Mouse (Mus musculus) embryo, embryonic 11.5 days (tissue): ENCODE measurements around the gene Prune2.

Source experiments
- DNase-seq: peaks from one replicate; pipeline ENCODE4 v3.0.0-alpha.2; 2012; ENCODE audit warnings: low read depth, low spot score

Gene Prune2

DNA sequence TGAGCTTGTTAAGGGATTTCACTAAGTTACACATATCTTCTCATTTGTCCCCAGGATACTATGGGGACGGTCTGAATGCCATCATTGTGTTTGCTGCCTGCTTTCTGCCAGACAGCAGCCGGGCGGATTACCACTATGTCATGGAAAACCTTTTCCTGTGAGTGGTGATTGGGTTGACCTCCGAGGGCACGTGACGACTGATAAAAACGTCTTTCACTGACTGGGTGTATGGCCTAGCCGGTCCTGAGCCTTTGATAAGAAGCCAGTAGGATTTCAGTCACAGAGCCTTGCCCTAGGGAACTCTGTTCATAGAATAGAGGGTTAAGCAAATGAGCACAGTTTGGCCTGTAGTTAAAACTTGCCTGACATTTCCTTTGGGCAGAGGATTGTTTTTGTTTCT, 243.1 kb downstream of the Prune2 start:
- DNase-seq = no peak

DNA sequence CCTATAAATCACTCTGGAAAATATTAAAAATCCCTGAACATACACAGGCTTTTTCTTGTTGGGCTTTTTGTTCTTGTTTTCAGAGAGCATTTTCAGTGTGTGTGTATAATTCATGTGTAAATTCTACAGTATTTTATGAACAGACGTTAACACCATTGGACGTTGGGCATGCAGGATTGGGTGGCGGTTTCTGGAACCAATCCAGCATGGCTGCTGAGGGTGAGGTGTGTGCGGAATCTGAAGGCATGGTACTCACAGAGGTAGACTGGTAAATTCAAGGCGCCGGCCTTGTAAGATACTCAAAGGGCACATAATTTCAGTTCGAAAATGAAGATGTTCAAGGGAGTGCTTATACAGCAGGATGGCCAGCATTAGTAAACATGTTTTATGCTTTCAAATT, 251.2 kb downstream of the Prune2 start:
- no peak for DNase-seq

DNA sequence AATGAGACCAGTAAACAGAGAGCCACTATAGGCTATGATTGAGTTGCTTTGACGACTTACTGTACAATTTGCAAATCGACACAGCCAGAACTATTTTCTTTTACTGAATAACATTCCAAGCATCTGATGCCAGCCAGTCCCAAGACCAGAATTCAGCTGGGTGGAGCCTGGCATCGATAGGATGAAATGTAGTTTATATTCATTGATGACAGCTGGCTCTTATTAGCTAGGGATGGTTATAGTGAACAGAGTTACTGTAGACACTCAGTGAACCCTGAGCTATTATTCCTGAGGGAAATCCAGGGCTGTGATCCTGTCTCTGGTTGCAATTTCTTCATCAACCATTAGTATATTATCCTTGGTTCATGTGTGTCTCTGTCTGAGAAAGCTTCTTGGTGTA, 254.6 kb downstream of the Prune2 start:
- no peak for DNase-seq

DNA sequence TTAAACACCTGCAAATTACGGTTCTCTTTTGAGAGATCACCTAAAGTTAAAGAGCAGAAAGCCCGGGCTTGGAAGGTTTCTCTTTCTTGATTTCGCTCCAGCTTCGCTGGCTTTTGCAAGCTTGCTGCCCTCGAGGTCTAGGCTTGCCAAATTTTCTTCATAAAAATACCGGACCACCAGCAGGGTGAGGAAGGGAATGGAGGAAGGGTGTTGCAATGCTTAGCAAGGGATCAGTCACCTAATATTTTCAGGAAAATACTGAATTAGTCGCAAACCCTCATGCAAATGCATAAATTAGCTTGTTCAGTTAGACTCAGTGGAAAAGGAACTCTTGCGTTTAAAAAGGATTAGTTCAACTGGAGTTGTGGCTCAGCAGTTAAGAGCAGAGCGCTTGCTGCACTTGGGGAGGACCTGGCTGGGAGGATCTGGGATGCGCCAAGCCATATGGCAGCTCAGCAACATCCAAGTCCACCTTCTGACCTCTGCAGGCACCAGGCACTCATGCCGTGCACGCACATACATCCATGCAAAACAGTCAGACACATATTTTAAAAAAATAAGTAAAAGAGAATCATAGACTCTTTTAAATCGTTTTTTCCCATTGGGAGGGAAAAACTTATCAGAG, 259.1 kb downstream of the Prune2 start:
- DNase-seq = no peak

DNA sequence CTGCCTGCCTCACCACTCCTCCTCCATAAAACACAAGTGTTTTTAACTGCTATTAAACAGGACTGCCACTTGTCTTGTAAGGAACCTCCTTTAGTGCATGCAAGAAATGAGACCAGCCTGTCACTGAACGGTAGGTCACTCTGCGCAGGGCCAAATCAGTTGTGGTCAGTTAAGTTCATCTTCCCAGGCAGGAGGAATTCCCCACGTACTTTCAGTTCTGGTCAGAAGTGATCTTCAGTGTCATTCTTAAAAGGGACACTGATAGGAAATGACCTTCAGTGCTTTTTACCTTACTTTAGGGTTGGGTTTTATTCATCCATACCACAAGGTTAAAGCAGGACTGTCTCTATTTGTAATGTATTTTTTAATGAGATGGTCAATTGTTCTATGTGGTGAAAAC, 262.3 kb downstream of the Prune2 start:
- no peak for DNase-seq

DNA sequence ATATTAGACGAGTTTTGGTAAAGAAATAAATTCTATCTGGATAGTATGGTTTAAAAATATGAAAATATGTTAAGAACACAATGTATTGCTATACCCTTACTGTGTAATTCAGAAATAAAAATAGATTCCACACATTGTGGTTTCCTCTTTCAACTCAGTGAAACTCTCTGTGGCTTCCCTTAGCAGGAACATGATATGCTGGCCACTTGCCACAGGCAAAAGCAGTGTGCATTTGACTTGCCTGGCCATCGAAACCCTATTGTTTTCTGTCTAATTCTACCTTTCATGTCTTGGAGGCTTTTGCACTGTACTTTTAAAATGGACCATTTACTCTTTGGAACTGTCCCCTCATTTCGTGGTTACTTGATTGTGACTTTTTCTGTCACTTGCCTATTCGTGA, 267.9 kb downstream of the Prune2 start:
- no peak for DNase-seq

DNA sequence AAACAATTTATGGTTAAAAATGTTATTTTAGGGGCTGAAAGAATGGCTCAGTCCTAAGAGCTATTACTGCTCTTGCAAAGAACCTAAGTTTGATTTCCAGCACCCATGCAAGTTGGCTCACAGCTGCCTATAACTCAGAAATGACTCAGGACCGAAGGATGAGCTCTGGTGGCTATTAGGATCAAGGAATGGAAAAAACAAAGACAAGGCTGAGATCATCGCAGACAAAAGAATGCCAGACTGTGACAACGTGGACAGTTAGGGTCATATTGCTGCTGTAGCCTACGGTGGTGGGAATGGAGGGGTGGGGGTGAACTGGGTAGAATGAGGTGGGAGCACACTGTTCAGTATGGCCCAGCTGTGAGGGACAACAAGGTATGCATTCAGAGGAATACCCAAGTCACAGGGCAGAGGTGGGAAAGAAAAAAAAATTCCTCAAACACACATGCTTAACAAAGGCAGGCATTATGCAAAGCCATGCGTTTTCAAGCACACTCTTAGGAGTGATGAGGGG, 269.7 kb downstream of the Prune2 start:
- no peak for DNase-seq

DNA sequence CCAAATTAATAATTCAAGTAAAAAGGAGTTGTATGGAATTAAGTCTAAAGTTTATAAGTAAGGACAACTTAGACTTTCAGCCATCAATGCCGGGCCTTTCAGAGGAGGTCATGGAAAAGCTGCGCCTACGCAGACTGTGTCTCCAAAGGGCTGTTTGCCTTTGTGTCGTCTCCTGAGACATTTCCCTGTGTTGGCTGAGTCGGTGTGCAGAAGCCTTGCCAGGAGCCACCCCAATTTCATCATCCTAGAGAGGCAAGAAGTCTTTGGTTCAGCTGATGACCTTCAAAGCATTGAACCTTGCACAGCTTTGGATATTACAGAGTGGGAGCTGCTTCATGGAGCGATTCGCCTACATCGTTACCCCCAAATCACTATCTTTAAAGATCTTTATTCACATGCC, 270.2 kb downstream of the Prune2 start:
- DNase-seq = no peak

DNA sequence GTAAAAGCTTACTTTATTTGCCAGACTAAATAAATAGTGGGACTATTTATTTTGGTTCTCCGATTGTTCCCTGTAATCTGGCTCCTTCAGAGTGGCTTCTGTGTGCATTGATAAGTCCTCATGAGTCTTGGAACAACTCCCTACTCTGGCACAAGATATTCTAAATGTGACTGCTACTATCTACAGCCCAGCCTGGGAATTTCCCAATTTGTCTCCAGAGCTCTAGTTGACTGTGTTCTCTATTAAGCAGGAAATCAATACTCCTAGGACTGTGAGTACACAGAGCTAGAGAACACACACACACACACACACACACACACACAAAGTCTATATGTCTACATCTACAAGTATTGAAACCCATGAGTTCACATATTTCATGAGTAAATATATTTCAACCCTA, 274.1 kb downstream of the Prune2 start:
- DNase-seq = no peak

DNA sequence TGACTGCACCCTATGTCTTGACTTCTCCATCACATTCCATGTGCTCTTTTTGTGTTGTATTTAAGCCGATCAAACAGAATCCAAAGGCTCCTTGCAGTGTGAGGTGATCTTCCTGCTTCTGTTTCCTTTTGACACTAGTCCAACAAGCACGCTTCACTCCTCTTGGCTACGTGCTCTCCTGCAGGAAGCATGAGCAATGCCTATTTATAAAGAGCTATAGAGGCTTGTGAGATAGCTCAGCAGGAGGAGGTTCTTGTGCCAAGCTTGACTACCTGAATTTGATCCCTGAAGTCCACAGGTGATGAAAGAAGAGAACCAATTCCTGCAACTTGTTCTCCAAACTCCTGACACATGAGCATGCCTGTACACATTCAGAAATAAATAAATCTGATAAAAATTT, 282.6 kb downstream of the Prune2 start:
- no peak for DNase-seq

DNA sequence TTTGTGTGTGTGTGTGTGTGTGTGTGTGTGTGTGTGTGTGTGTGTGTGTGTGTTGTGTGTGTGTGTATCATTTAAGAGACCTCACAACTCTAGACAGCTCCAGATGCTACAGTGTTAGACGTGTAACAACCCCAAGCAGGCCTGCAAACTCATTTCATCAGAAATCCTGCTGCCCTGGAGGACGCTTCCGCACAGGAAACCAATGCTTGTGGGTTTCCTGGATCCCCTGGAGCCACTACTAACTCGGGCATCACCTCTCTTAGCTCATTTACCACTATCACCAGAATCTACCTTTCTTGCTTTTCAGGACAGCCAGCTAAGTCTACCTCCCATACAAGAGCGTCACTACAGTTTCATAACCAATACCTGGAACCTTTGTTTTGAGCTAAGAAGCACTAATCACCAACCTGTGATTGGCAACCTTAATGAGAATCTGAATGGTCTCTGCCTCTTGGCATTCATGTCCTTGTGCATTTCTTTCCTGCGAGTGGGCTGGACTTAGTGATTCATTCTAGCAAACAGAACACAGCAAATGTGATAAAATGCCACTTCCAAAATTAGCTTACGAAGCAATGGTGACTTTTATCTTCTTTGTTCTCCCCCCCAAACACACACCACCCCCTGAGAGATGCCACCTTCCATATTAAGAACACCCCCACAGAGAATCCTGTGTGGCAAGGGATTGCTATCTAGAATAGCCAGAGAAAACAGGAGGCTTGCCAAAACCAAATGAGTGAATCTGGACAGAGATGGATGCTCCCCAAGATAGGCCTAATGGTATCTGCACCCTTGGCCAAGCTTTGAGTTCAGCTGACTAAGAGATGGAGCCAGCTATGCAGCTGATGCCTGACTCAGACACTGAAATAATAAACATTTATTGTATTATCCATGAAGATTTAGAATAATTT, 284.5 kb downstream of the Prune2 start:
- DNase-seq = no peak

DNA sequence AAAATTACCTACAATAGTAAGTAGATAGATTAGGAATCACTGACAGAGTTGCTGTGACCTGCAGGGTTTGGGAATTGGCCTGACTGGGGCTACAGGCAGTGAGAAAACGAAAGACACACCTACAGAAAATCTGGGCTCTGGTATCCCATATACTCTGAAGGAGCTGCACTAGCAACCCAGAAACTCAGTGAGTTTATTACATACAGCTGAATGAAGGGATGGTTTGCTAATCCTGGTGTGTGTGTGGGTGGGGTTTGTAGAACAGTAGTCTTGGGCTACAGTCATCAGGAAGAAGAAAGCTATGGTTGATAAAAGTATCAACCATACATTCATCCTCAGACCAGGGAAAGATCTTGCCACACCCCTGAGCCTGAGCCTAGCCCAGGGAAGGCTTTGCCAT, 285.3 kb downstream of the Prune2 start:
- no peak for DNase-seq

DNA sequence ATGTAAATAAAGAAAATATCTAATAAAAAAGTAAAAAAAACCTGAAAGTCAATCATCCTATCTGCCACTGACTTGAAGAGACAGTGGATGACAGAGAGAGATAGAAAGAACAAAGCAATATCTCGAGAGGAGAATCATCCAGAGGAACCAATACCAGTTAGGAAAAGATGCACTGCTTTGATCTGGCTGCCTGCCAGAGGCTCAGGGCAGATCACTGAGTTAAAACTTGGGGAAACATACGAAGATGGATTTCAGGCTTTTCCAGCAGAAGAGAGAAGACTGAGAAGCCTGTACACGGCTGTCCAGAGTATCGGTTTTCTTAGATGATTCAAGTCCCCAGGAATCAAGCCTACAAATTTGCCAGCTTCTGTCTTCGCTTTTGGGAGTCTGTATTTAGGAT, 287.0 kb downstream of the Prune2 start:
- DNase-seq = no peak

DNA sequence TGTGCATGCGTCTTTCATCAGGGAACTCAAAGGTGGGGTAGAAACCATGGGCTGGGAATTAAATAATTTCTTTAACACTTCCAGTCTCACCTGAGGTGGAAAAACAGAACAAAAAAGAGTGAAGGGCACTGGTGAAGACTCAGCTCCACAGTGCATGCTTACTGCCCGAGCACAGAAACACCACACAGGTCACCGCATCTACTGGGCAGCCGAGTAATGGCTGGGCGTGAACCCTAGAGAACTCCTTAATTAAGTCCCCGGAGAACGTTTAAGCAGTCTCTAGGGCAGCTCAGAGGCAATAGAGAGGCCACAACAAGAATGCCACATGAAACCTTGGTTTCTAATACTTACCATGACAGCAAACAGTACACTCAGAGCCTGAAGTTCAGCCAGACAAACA, 288.6 kb downstream of the Prune2 start:
- no peak for DNase-seq

DNA sequence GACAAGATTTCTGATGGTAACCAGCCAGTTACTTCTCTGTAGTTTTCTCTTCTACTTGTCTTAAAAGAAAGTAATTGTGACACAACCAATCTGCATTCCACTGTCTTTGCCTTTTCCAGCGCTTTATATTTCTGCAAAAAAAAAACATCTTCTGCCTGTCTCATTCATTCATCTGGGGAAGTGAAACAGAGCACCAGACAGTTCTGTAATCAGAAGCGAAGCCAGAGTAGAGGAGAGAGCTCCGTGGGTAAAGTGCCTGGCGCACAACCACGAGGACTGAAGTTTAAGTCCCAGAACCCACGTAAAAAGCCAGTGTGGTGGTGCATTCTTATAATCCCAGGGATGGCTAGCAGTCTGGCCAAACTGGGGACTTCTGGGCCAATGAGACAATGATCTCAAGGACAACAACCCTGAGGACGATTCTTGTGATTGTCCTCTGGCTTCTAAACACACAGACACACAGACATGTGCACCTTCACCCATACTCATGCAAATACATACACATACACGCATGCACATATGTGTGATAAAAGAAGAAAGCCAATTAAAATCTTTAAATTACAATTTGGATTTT, 291.5 kb downstream of the Prune2 start:
- no peak for DNase-seq

DNA sequence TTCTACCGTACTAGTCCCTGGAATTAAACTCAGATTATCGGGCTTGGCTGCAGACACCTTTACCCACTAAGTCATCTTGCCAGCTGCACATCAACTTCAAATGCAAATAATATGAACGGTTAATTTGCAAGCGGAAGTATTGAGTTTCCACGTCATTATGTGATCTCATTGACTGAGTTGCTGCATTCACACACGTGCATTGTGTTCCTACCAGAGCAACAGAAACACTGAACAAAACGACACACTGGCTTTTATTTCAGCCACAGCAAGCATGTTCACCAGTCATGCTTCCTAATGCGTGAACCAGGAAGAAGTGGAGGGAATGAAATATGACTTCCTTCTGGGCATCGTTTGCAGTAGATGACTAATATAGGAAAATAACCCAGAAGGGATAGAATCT, 293.8 kb downstream of the Prune2 start:
- no peak for DNase-seq

DNA sequence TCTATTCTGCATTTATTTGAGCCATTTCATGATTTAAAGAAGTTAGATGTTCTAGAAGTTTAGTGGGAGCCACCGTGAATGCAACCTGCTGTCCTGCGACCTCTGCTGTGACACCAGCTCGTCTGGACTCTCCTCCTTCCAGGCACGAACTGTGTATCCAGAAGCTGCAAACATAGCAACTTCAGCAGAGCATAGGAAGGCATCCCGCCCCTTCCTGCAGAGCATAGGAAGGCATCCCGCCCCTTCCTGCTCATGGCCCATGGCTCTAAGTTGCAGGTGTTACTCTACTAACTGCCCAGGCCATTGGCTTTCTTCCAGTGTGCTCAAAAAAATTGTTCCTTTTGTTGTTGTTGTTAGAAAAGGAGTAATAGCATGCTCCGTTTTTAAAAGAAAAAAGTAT, 294.9 kb downstream of the Prune2 start:
- no peak for DNase-seq

DNA sequence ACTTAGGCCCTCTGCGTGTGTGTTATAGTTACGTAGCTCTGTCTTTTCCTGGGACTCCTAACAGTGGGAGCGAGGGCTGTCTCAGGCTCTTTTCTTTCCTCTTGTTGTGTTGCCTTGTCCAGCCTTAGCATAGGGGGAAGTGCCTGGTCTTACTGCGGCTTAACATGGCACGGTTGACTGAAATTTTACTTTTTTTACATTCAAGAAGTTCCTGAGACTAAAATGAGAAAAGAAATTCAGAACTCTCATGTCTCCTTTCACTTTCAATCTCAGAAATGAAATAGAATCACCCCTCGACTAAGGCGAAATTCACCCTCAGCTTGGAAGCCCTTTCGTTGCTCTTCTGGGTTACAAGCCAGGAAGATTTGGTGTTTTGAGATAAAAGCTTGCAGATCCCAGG, 295.5 kb downstream of the Prune2 start:
- DNase-seq = no peak

DNA sequence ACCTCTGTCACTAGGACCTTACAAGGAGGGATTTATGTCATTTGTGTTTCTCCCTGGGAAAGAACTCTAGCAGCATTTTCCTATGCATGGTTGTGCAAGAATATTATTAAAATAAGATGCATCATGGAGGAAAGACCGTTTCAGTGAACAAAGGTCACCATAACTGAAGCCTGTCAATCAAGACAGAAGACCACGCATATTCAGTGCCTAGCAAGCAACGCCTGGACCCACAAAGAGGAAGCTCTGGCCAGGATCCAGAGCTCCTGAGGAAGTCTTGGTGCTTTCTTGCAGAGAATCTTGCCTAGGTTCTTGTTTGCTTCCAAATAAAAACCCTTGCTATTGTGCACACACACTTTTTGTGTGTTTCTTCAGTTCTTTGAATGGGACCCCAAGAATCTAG, 296.9 kb downstream of the Prune2 start:
- no peak for DNase-seq

DNA sequence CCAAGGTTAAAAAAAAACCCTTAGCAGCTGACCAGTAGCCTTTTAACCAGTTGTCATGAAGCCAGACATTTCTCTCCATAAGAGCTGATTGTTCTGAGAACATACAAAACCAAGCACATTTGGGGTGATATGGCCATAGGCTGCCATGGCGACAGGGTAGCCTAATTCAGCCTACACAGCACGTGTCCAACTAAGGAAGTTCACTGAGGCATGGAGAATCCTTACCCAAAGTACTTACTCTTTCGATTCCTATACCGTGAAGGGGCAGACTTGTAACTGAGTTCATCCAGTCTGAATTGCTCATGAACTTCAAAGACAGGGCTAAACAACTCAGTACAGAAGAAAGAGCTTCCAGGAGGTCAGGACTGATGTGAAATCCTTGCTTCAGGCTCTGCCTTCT, 299.6 kb downstream of the Prune2 start:
- DNase-seq = no peak

DNA sequence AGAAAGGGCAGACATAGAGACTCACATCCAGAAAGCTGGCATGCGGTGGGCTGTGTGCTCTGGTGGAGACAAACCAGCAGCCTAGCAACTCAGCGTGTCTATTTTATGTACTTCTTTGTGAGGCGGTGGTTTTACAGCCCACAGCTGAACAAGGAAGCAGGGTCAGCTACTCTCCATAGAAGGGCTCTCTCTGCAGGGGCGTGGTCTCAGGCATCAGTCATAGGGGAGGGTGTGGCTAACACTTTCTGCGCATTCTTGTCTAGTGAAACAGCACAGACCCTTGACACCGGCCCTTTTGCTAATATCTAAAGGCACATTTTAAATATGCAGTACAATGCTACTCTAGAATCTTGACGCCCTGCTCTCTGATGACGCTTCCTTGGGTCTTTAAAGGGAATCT, 300.5 kb downstream of the Prune2 start:
- DNase-seq = no peak

DNA sequence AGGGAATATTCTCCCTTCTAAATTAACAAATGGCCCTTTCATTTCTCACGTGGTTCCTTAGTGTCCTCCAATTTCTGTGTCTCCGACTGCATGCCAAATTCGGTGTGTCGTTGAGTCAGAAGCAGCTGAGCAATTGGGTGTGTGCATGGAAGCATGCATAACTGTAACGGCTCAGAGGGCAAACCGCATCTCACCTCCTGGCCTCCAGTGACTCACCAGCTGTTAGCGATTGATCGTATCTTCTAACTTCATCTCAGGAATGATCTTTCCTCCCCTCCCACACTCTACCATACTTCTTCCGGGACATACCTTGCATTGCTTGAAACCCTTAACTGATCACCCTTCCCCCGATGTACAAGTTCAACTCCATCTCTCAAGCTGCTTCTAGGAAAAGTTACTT, 300.9 kb downstream of the Prune2 start:
- no peak for DNase-seq

DNA sequence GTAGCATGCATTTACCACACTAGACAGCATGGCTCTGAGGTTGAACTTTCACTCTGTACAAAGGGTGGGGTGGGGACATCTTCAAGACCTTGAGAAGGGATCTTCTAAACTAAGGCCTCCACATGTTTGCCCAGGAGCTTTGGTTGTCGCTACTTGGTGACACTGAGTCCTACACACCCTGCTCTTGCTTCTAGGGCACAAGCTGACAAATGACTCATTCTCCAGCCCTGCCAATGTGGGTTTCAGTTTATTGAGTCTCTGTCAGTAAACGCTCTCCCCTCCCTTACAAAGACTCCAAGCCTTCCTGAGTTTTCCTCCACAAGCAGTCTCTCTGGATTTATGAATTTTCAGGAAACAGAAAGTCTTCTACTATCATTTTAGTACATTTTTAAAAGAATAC, 307.3 kb downstream of the Prune2 start:
- no peak for DNase-seq
